Mouse (Mus musculus): Measurements from ENCODE around the gene A630076J17Rik. TPM values are rescaled to one million over a fixed set of nuclear protein-coding genes. Genes with fewer than 3 reads are reported as not detected.

The A630076J17Rik gene
- polyA plus RNA-seq, 1 experiment from 2014 or later: not detected

DNA sequence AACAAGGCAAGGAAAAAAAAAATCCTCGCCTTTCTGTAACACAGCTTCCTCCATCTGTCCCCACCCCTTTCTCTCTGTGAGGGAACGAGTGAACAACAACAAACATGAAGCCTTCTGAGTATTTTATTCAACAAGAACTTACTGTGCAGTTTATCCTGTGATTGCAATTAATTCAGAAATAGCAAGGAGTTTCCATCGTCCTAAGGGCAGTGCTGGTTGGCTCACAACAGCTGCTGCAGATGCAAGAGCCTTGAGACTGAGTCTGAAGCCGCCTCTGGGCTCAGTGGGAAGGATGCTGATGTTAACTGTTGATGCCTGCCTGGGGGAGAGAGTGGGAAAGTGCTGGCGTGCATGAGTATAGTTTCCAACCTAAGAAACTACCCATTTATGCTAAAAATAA is 27.5 kb downstream of the A630076J17Rik start:
- Histone ChIP-seq H3K9me3 (ENCODE audit: control insufficient read depth, low read length) (no peaks in the 10 kb centered on the region), H3K4me2 (ENCODE audit: low read length) (no peak overlapping the region), H3K4me1 (ENCODE audit: control insufficient read depth, insufficient read depth, low read depth, low read length) (peaks cover 7% of the 10 kb centered on the region), H3K36me3 (ENCODE audit: control insufficient read depth, insufficient read depth, low read length) (no peaks in the 10 kb centered on the region), H3K27ac (ENCODE audit: low read depth, low read length) (no peak overlapping the region), H3K27me3 (replicated peaks; ENCODE audit: control insufficient read depth, insufficient read depth, low read length) (no peaks in the 10 kb centered on the region), H3K4me3 (ENCODE audit: low read length) (no peak overlapping the region), H3K9ac (ENCODE audit: low read depth, low read length) (no peak overlapping the region)
- no peak for ATAC-seq
- WGBS: 47% methylated on average over 5 of the region's 5 CpGs

GRCm38 (mm10) chr3:107260956-107261850 is 30.8 kb downstream of the A630076J17Rik start:
- peaks cover 7% of the 10 kb centered on the region for H3K4me1 ChIP-seq (ENCODE audit: control insufficient read depth, insufficient read depth, low read depth, low read length)
- WGBS: 36% methylated on average over 8 of the region's 8 CpGs
- no peak overlapping the region for H3K9ac ChIP-seq (ENCODE audit: low read depth, low read length)
- no peak overlapping the region for H3K4me2 ChIP-seq (ENCODE audit: low read length)
- no peak overlapping the region for H3K4me3 ChIP-seq (ENCODE audit: low read length)
- no peaks in the 10 kb centered on the region for H3K9me3 ChIP-seq (ENCODE audit: control insufficient read depth, low read length)
- no peaks in the 10 kb centered on the region for H3K36me3 ChIP-seq (ENCODE audit: control insufficient read depth, insufficient read depth, low read length)
- no peaks in the 10 kb centered on the region for H3K27me3 ChIP-seq (replicated peaks; ENCODE audit: control insufficient read depth, insufficient read depth, low read length)
- peak; percentile 55 for ATAC-seq
- no peak overlapping the region for H3K27ac ChIP-seq (ENCODE audit: low read depth, low read length)

GRCm38 (mm10) chr3:107261851-107262165 is 31.4 kb downstream of the A630076J17Rik start:
- no peak overlapping the region for H3K4me2 ChIP-seq (ENCODE audit: low read length)
- no peak overlapping the region for H3K27ac ChIP-seq (ENCODE audit: low read depth, low read length)
- 29% methylated on average over 7 of the region's 7 CpGs for WGBS
- ATAC-seq: peak; percentile 46
- no peak overlapping the region for H3K4me3 ChIP-seq (ENCODE audit: low read length)
- H3K27me3 ChIP-seq (replicated peaks; ENCODE audit: control insufficient read depth, insufficient read depth, low read length): no peaks in the 10 kb centered on the region
- peaks cover 7% of the 10 kb centered on the region for H3K4me1 ChIP-seq (ENCODE audit: control insufficient read depth, insufficient read depth, low read depth, low read length)
- no peaks in the 10 kb centered on the region for H3K36me3 ChIP-seq (ENCODE audit: control insufficient read depth, insufficient read depth, low read length)
- H3K9me3 ChIP-seq (ENCODE audit: control insufficient read depth, low read length): no peaks in the 10 kb centered on the region
- H3K9ac ChIP-seq (ENCODE audit: low read depth, low read length): no peak overlapping the region

GRCm38 (mm10) chr3:107266814-107267345 is 36.5 kb downstream of the A630076J17Rik start:
- no peak for ATAC-seq
- 75% methylated on average over 2 of the region's 2 CpGs for WGBS
- no peaks in the 10 kb centered on the region for H3K27me3 ChIP-seq (replicated peaks; ENCODE audit: control insufficient read depth, insufficient read depth, low read length)

DNA sequence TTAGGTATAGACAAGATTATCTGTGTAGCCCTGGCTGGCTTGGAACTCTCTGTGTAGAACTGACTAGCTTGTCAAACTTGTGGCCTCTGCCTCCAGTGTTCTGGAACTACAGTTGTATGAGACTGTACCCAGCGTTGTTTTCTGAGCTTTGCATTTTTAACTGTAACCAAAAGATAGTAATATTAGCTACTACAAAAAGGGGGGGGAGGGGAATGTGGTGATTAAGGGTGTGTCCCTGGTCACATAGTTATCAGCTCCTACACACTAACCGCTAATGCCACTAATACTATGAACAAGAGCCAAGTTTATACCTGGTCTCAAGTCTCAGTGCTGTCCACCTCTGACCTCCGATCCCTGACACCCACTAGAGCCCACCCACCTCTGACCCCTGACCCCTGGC is 42.0 kb downstream of the A630076J17Rik start:
- Histone ChIP-seq H3K4me1 (ENCODE audit: control insufficient read depth, insufficient read depth, low read depth, low read length) (no peaks in the 10 kb centered on the region), H3K4me2 (ENCODE audit: low read length) (no peak overlapping the region), H3K27me3 (replicated peaks; ENCODE audit: control insufficient read depth, insufficient read depth, low read length) (0 out of 2 replicates have a peak, but pooled peaks cover 2% of the 10 kb centered on the region), H3K4me3 (ENCODE audit: low read length) (no peak overlapping the region), H3K9me3 (ENCODE audit: control insufficient read depth, low read length) (no peaks in the 10 kb centered on the region), H3K9ac (ENCODE audit: low read depth, low read length) (no peak overlapping the region), H3K36me3 (ENCODE audit: control insufficient read depth, insufficient read depth, low read length) (no peaks in the 10 kb centered on the region), H3K27ac (ENCODE audit: low read depth, low read length) (no peak overlapping the region)
- WGBS: 83% methylated on average over 3 of the region's 3 CpGs
- no peak for ATAC-seq

More at GRCm38 (mm10) chr3:107266814-107267345, 36.5 kb downstream of the A630076J17Rik start:
- Histone ChIP-seq H3K4me2 (ENCODE audit: low read length) (no peak overlapping the region), H3K9ac (ENCODE audit: low read depth, low read length) (no peak overlapping the region), H3K4me1 (ENCODE audit: control insufficient read depth, insufficient read depth, low read depth, low read length) (no peaks in the 10 kb centered on the region), H3K36me3 (ENCODE audit: control insufficient read depth, insufficient read depth, low read length) (no peaks in the 10 kb centered on the region), H3K27ac (ENCODE audit: low read depth, low read length) (no peak overlapping the region), H3K4me3 (ENCODE audit: low read length) (no peak overlapping the region), H3K9me3 (ENCODE audit: control insufficient read depth, low read length) (no peaks in the 10 kb centered on the region)

GRCm38 (mm10) chr3:107273820-107274219 is 43.4 kb downstream of the A630076J17Rik start:
- Histone ChIP-seq H3K9me3 (ENCODE audit: control insufficient read depth, low read length) (no peaks in the 10 kb centered on the region), H3K9ac (ENCODE audit: low read depth, low read length) (no peak overlapping the region), H3K4me1 (ENCODE audit: control insufficient read depth, insufficient read depth, low read depth, low read length) (no peaks in the 10 kb centered on the region; the same call in 1 of the 2 replicates), H3K4me3 (ENCODE audit: low read length) (no peak overlapping the region), H3K27ac (ENCODE audit: low read depth, low read length) (no peak overlapping the region), H3K27me3 (replicated peaks; ENCODE audit: control insufficient read depth, insufficient read depth, low read length) (0 out of 2 replicates have a peak, but pooled peaks cover 2% of the 10 kb centered on the region), H3K36me3 (ENCODE audit: control insufficient read depth, insufficient read depth, low read length) (no peaks in the 10 kb centered on the region), H3K4me2 (ENCODE audit: low read length) (no peak overlapping the region)
- 18% methylated on average over 3 of the region's 3 CpGs for WGBS
- ATAC-seq: peak; percentile 85

DNA sequence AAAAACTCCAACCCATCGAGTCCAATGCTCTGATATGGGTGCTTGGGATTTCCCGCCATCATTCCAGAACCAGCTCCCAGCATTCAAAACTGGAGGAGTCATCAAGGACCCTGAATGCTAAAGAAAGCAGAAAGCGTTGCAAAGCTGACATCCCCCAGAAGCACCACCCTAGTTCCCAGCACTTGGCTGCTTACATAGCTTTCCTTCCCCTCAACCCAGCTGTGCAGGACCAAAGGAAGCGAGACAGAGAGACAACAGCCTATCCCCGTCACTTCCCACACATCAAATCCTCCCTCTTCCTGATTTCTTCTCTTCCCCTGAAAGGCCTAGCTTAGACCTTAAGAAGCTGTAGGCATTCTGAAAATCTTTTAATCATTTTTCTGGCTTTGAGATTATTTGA is 44.9 kb downstream of the A630076J17Rik start:
- Histone ChIP-seq H3K27me3 (replicated peaks; ENCODE audit: control insufficient read depth, insufficient read depth, low read length) (0 out of 2 replicates have a peak, but pooled peaks cover 2% of the 10 kb centered on the region), H3K4me3 (ENCODE audit: low read length) (no peak overlapping the region), H3K27ac (ENCODE audit: low read depth, low read length) (no peak overlapping the region), H3K9ac (ENCODE audit: low read depth, low read length) (no peak overlapping the region), H3K4me1 (ENCODE audit: control insufficient read depth, insufficient read depth, low read depth, low read length) (peaks cover 11% of the 10 kb centered on the region), H3K36me3 (ENCODE audit: control insufficient read depth, insufficient read depth, low read length) (no peaks in the 10 kb centered on the region), H3K4me2 (ENCODE audit: low read length) (no peak overlapping the region), H3K9me3 (ENCODE audit: control insufficient read depth, low read length) (no peaks in the 10 kb centered on the region)
- no peak for ATAC-seq
- WGBS: 68% methylated on average over 5 of the region's 5 CpGs

DNA sequence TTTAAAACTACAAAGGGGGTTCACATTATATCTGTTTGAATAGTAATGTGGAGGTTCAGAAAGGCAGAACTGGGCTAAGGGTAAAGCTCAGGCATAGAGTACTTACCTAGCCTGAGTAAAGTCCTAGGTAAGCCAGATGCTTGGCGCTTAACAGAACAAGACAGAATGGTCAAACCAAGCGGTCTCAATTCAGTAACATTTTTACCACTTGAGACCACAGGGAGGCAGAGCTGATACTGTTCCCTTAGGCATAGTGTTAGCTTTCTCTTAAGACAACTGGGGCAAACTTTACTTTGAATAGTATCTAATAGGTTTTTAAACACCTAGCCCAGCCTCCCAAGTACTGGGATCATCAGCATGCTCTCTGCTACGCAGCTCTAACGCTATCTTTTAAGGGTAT is 45.6 kb downstream of the A630076J17Rik start:
- ATAC-seq: no peak
- WGBS: 61% methylated on average over 4 of the region's 4 CpGs
- no peak overlapping the region for H3K9ac ChIP-seq (ENCODE audit: low read depth, low read length)
- peaks cover 11% of the 10 kb centered on the region for H3K4me1 ChIP-seq (ENCODE audit: control insufficient read depth, insufficient read depth, low read depth, low read length)
- H3K4me2 ChIP-seq (ENCODE audit: low read length): no peak overlapping the region
- H3K4me3 ChIP-seq (ENCODE audit: low read length): no peak overlapping the region
- 0 out of 2 replicates have a peak, but pooled peaks cover 2% of the 10 kb centered on the region for H3K27me3 ChIP-seq (replicated peaks; ENCODE audit: control insufficient read depth, insufficient read depth, low read length)
- H3K9me3 ChIP-seq (ENCODE audit: control insufficient read depth, low read length): no peaks in the 10 kb centered on the region
- no peaks in the 10 kb centered on the region for H3K36me3 ChIP-seq (ENCODE audit: control insufficient read depth, insufficient read depth, low read length)
- no peak overlapping the region for H3K27ac ChIP-seq (ENCODE audit: low read depth, low read length)

- H3K4me1 ChIP-seq (ENCODE audit: control insufficient read depth, insufficient read depth, low read depth, low read length): peaks cover 11% of the 10 kb centered on the region
- ATAC-seq: no peak
- H3K4me2 ChIP-seq (ENCODE audit: low read length): no peak overlapping the region
- WGBS: 90% methylated on average over 3 of the region's 3 CpGs
- H3K9ac ChIP-seq (ENCODE audit: low read depth, low read length): no peak overlapping the region
- H3K4me3 ChIP-seq (ENCODE audit: low read length): no peak overlapping the region
- 0 out of 2 replicates have a peak, but pooled peaks cover 2% of the 10 kb centered on the region for H3K27me3 ChIP-seq (replicated peaks; ENCODE audit: control insufficient read depth, insufficient read depth, low read length)
- no peaks in the 10 kb centered on the region for H3K9me3 ChIP-seq (ENCODE audit: control insufficient read depth, low read length)
- H3K27ac ChIP-seq (ENCODE audit: low read depth, low read length): no peak overlapping the region
- H3K36me3 ChIP-seq (ENCODE audit: control insufficient read depth, insufficient read depth, low read length): no peaks in the 10 kb centered on the region
These were observed 46.2 kb downstream of the A630076J17Rik start for GRCm38 (mm10) chr3:107276626-107277025.

All from hindbrain, embryonic 16.5 days (tissue).